Mouse (Mus musculus) kidney, adult 2 months (tissue): ENCODE results near the gene Ntn5. TPM values are rescaled to one million over a fixed set of nuclear protein-coding genes. Genes with fewer than 3 reads are reported as not detected.
A peak's percentile ranks its signal among the peaks of the same experiment; 100 is the strongest.

Experiments used
- DNase-seq: peaks from one replicate; pipeline ENCODE4 v3.0.0; 2021
- H3K27ac ChIP-seq: fragments of 200-500 bp; 2 replicates; pipeline ENCODE4 v1.5.1; 2012; ENCODE audit warnings: low read depth, low read length, control low read depth, inconsistent platforms; ENCODE audit not compliant: insufficient read depth
- H3K27me3 ChIP-seq: fragments of 200-500 bp; replicated peaks from 2 replicates; pipeline ENCODE4 v1.6.1; 2012; ENCODE audit warnings: mild to moderate bottlenecking, moderate library complexity, low read length, inconsistent platforms; ENCODE audit not compliant: control insufficient read depth, insufficient read depth
- H3K36me3 ChIP-seq: fragments of 200-500 bp; 2 replicates; pipeline ENCODE4 v1.6.1; 2012; ENCODE audit warnings: mild to moderate bottlenecking, moderate library complexity, low read length, inconsistent platforms; ENCODE audit not compliant: control insufficient read depth, insufficient read depth
- H3K4me1 ChIP-seq: fragments of 200-500 bp; 2 replicates; pipeline ENCODE4 v1.6.1; 2011; ENCODE audit warnings: low read length; ENCODE audit not compliant: control insufficient read depth, insufficient read depth
- H3K4me3 ChIP-seq: fragments of 200-500 bp; 2 replicates; pipeline ENCODE4 v1.5.1; 2011; ENCODE audit warnings: mild to moderate bottlenecking, low read depth, low read length, control low read depth; ENCODE audit not compliant: insufficient read depth
- CTCF ChIP-seq: fragments of 200-500 bp; conservative IDR thresholded peaks from 2 replicates; pipeline ENCODE4 v1.5.1; 2011; ENCODE audit warnings: low read depth, mild to moderate bottlenecking, control low read depth, low read length, moderate library complexity, mixed read lengths; ENCODE audit not compliant: insufficient read depth, insufficient read length
- POLR2A ChIP-seq: fragments of 200-500 bp; IDR thresholded peaks from one replicate; pipeline ENCODE4 v1.6.1; 2011; ENCODE audit warnings: low read depth, low read length, control low read depth
- WGBS: fragments of 180-500 bp; shearing (Covaris S2); methylation state at CpG from one replicate; pipeline ENCODE4 v1.1.7; 2018; 5-methylcytosine and 5-hydroxymethylcytosine counted together
- polyA plus RNA-seq: library from polyadenylated mRNA; depleted of rRNA; stranded (reverse); fragments of >200 nt; gene quantifications from 2 replicates; pipeline ENCODE4 v1.2.3, GENCODE M21; 2012

Ntn5 gene
- polyA plus RNA-seq, 1 experiment = 0.09 TPM

DNA sequence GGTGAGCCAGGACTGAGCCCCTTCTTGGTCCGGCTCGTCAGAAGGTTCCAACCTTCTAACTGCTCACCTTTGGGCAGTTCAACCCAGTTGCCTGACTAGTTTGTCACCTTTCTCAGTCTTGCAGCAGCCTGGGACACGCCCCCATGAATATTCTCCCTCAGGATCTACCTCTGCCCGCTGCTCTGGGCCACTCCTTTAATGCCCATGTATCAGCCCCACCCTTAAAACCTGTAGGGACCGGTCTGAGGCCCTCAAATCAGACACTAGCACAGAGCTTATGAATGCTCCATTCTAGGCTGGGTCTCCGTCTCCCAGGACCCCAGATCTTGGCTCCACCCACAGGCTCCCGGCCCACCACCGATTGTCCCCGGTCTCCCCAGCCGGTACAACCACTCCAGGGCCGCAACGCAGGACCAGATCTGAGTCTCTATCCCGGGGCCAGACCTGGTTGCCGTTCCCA lies 30.8 kb downstream of the Ntn5 start:
- H3K27me3 ChIP-seq = no peaks in the 10 kb centered on the region
- H3K4me1 ChIP-seq = peaks cover 32% of the 10 kb centered on the region
- peak overlapping the region; percentile 94 for H3K27ac ChIP-seq
- peaks cover 10% of the 10 kb centered on the region; the same call in 1 of the 2 replicates for H3K36me3 ChIP-seq
- H3K4me3 ChIP-seq = peak overlapping the region; percentile 88
- TF ChIP-seq POLR2A = no peak
- no peak for TF ChIP-seq CTCF
- DNase-seq = peak; percentile 72
- 4% methylated on average over 14 of the region's 14 CpGs for WGBS

- TF ChIP-seq CTCF (no peak), POLR2A (peak; percentile 62)
- H3K36me3 ChIP-seq = peaks cover 5% of the 10 kb centered on the region; the same call in 1 of the 2 replicates
- H3K4me1 ChIP-seq = peaks cover 32% of the 10 kb centered on the region
- no peaks in the 10 kb centered on the region for H3K27me3 ChIP-seq
- 7% methylated on average over 34 of the region's 34 CpGs for WGBS
- H3K27ac ChIP-seq = peak within 1 kb of the TSS; percentile 94
- DNase-seq = peak; percentile 99
- peak within 1 kb of the TSS; percentile 88 for H3K4me3 ChIP-seq
Measured at GRCm38 (mm10) chr7:45715090-45715708, 31.4 kb downstream of the Ntn5 start, which contains the start of gene Rpl18. TSS of gene Rpl18 (plus strand) at chr7:45715457.

GRCm38 (mm10) chr7:45715741-45716459 lies 32.1 kb downstream of the Ntn5 start:
- Histone ChIP-seq H3K4me3 (peak overlapping the region; percentile 25), H3K27me3 (no peaks in the 10 kb centered on the region), H3K36me3 (peaks cover 5% of the 10 kb centered on the region; the same call in 1 of the 2 replicates), H3K4me1 (peaks cover 32% of the 10 kb centered on the region), H3K27ac (peak overlapping the region; percentile 63; the same call in 1 of the 2 replicates)
- WGBS = 77% methylated on average over 19 of the region's 19 CpGs
- DNase-seq = peak; percentile 30
- no peak for TF ChIP-seq POLR2A

GRCm38 (mm10) chr7:45716460-45716857 lies 32.6 kb downstream of the Ntn5 start:
- Histone ChIP-seq H3K36me3 (peaks cover 5% of the 10 kb centered on the region; the same call in 1 of the 2 replicates), H3K27ac (no peak overlapping the region), H3K27me3 (no peaks in the 10 kb centered on the region), H3K4me3 (no peak overlapping the region), H3K4me1 (peaks cover 32% of the 10 kb centered on the region)
- DNase-seq = no peak
- 82% methylated on average over 3 of the region's 3 CpGs for WGBS
- no peak for TF ChIP-seq POLR2A
- TF ChIP-seq CTCF = no peak

DNA sequence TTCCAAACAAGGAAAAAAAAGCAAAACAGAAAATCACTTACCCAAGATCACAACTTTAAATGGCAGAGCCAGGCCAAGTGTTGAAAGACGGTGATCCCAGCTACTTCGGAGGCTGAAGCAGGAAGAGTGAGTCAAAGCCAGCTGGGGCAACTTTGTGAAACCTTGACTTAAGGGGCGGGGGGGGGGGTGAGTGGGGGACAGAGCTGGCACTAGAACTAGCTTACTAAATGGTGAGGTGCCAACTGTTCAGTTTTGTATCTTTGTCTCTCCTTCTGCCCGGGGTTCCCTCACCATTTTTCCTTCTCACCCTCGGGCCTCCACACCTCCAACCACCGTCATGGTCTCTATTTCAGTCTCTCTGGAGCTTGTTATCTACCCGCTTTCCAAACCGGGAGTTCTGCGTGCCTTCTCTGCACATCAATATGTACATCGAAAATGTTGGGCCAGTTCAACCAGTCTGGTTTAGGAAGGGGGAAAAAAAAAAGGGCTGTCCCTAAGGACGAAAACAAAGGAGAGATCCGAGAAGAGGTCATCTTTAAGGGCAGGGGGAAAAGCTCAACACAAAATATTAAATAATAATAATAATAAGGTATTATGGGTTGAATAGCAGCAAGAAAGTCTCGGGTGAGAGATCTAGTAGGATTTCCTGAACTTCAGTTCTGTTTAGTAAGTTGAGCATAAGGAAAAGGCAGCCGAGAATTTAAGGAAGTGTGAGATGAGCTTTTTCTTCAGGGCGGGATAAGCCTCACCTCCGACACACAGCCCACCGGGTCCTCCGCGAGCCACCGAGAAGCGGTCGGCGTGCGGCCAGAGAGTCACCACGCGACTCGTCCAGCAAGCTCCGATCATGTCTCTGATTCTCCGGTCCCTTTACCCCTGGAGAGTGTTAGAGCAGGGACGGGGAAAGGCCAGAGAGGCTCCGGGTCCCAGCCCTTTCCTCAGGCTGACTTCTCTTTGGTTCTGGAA lies 33.4 kb downstream of the Ntn5 start:
- H3K27me3 ChIP-seq = no peaks in the 10 kb centered on the region
- peak overlapping the region; percentile 88 for H3K4me3 ChIP-seq
- H3K36me3 ChIP-seq = peaks cover 5% of the 10 kb centered on the region; the same call in 1 of the 2 replicates
- peaks cover 29% of the 10 kb centered on the region for H3K4me1 ChIP-seq
- no peak for DNase-seq
- WGBS = 6% methylated on average over 31 of the region's 31 CpGs
- peak overlapping the region; percentile 89 for H3K27ac ChIP-seq
- TF ChIP-seq CTCF (no peak), POLR2A (no peak)

DNA sequence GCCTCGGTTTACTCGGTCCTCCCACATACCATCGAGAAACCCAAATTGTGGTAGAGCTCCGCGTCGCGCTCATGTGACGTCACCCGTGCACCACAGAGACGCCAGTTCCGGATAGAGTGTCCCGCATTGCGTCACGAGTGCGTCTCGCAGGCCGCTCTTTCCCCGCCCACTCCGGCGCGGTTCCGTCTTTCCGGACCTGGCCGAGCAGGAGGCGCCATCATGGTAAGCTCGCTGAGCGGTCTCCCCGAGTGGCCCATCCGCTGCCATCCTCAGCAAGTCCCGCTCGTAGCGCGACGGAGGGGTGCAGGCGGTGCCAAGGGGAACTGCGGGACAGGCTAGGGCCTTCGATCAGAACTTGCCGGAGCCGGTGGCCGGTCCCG lies 34.1 kb downstream of the Ntn5 start, which contains the start of gene Sphk2:
Gene Sphk2 (minus strand): TSS at position 85 of the 380 bp plus-strand sequence.
- WGBS = under 1% methylated on average over 41 of the region's 41 CpGs
- Histone ChIP-seq H3K36me3 (peaks cover 5% of the 10 kb centered on the region; the same call in 1 of the 2 replicates), H3K4me1 (peaks cover 24% of the 10 kb centered on the region)

More for the DNA sequence above, 34.1 kb downstream of the Ntn5 start, which contains the start of gene Sphk2:
- H3K27ac ChIP-seq = peak within 1 kb of the TSS; percentile 89
- TF ChIP-seq CTCF (no peak), POLR2A (peak; percentile 96)
- no peaks in the 10 kb centered on the region for H3K27me3 ChIP-seq
- peak; percentile 99 for DNase-seq
- H3K4me3 ChIP-seq = peak within 1 kb of the TSS; percentile 90
